Mouse (Mus musculus): ENCODE data around the gene Tor4a.

DNA sequence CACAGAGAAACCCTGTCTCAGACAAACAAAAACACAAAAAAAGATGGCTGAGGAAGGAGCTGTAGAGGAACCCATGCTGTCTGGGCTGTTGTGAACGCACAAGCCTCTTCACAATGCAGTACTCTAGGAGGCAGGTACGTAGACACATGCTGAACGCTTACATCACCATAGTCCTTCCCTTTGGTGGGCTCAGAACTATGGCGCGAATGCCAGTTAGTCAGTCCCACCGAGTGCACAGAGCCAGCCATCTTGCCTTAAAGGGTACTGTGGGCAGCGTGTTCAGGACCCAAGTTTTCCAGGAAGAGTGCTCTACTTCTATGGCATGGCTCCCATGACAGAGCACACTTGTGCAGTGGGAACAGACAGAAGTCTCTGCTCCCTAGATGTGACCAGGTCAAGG lies 12.2 kb downstream of the Tor4a start:
- TF ChIP-seq POLR2A (IDR thresholded peaks at IDR 0.05; ENCODE audit: borderline replicate concordance, extremely low read depth, insufficient read depth, insufficient read length, poor library complexity, severe bottlenecking) (no peak), CTCF (IDR thresholded peaks at IDR 0.05; ENCODE audit: borderline replicate concordance, extremely low read depth, insufficient read depth, insufficient read length) (no peak)
